Comparison of ENCODE assay signal across 8 mouse cellular contexts in genomic region chr6:114282469-114283277, GRCm38 (mm10). TPM values are rescaled to one million over a fixed set of nuclear protein-coding genes. Genes with fewer than 3 reads are reported as not detected.
DNase-seq lines count a peak whose midpoint lies in the region; ATAC-seq and TF ChIP-seq lines count a peak whose summit lies in the region.

Gene Slc6a1 (plus strand): TSS chr6:114282635.

- no peak for TF ChIP-seq CTCF in kidney, postnatal 0 days (IDR thresholded peaks at IDR 0.05; ENCODE audit: low read depth)

- no peak within 1 kb of the TSS for H3K9ac ChIP-seq in kidney, postnatal 0 days (ENCODE audit: low read depth, low read length)
- H3K9ac ChIP-seq in limb, embryonic 14.5 days (ENCODE audit: low read depth, low read length, severe bottlenecking): no peak within 1 kb of the TSS
- H3K9ac ChIP-seq in midbrain, embryonic 16.5 days (ENCODE audit: low read depth, low read length): peak within 1 kb of the TSS; percentile 98

- H3K36me3 ChIP-seq in kidney, postnatal 0 days (ENCODE audit: insufficient read depth, low read length): no peaks in the 10 kb centered on the region
- no peaks in the 10 kb centered on the region for H3K36me3 ChIP-seq in limb, embryonic 14.5 days (ENCODE audit: control insufficient read depth, insufficient read depth, low read length)
- no peaks in the 10 kb centered on the region for H3K36me3 ChIP-seq in midbrain, embryonic 16.5 days (ENCODE audit: control insufficient read depth, insufficient read depth, low read length)

- no peak for ATAC-seq in cerebellum, adult (ENCODE audit: insufficient number of reproducible peaks, low FRiP score, low TSS enrichment)
- peak; percentile 88 for ATAC-seq in kidney, postnatal 0 days (replicated peaks; ENCODE audit: low FRiP score, low read depth)
- peak; percentile 89 for ATAC-seq in limb, embryonic 14.5 days (ENCODE audit: low FRiP score, low read depth)
- peak; percentile 92 for ATAC-seq in midbrain, embryonic 16.5 days

- H3K27ac ChIP-seq in kidney, postnatal 0 days: no peak within 1 kb of the TSS
- no peak within 1 kb of the TSS for H3K27ac ChIP-seq in limb, embryonic 14.5 days (replicated peaks; ENCODE audit: low read depth, low read length)
- H3K27ac ChIP-seq in midbrain, embryonic 16.5 days (ENCODE audit: low read length): peak within 1 kb of the TSS; percentile 87

- TF ChIP-seq POLR2A in limb, embryonic 14.5 days (IDR thresholded peaks at IDR 0.05; ENCODE audit: borderline replicate concordance, extremely low read depth, insufficient read depth, insufficient read length): no peak

- H3K4me3 ChIP-seq in kidney, postnatal 0 days (replicated peaks; ENCODE audit: low read depth, low read length): 0 out of 2 replicates have a peak within 1 kb of the TSS, but pooled peaks have one; percentile 11
- peak within 1 kb of the TSS; percentile 18 for H3K4me3 ChIP-seq in limb, embryonic 14.5 days (replicated peaks; ENCODE audit: low read length)
- H3K4me3 ChIP-seq in midbrain, embryonic 16.5 days (ENCODE audit: low read depth, low read length): peak within 1 kb of the TSS; percentile 85

- 2% methylated on average over 51 of the region's 51 CpGs for WGBS in kidney, postnatal 0 days
- WGBS in limb, embryonic 14.5 days: 3% methylated on average over 33 of the region's 51 CpGs
- WGBS in midbrain, embryonic 16.5 days: 2% methylated on average over 39 of the region's 51 CpGs

- H3K9me3 ChIP-seq in kidney, postnatal 0 days (replicated peaks; ENCODE audit: low read length): no peaks in the 10 kb centered on the region
- no peaks in the 10 kb centered on the region for H3K9me3 ChIP-seq in limb, embryonic 14.5 days (ENCODE audit: control insufficient read depth, low read length)
- H3K9me3 ChIP-seq in midbrain, embryonic 16.5 days (replicated peaks; ENCODE audit: control insufficient read depth, low read length, poor library complexity, severe bottlenecking): no peaks in the 10 kb centered on the region

- H3K4me1 ChIP-seq in kidney, postnatal 0 days (replicated peaks; ENCODE audit: insufficient read depth, low read length): no peaks in the 10 kb centered on the region; the same call in 1 of the 2 replicates
- H3K4me1 ChIP-seq in limb, embryonic 14.5 days (ENCODE audit: control insufficient read depth, insufficient read depth, low read length): no peaks in the 10 kb centered on the region
- H3K4me1 ChIP-seq in midbrain, embryonic 16.5 days (ENCODE audit: control insufficient read depth, insufficient read depth, low read length): peaks cover 39% of the 10 kb centered on the region

- H3K27me3 ChIP-seq in kidney, postnatal 0 days (ENCODE audit: insufficient read depth, low read length): peaks cover 48% of the 10 kb centered on the region
- H3K27me3 ChIP-seq in limb, embryonic 14.5 days (ENCODE audit: control insufficient read depth, insufficient read depth, low read length): peaks cover 55% of the 10 kb centered on the region
- no peaks in the 10 kb centered on the region for H3K27me3 ChIP-seq in midbrain, embryonic 16.5 days (ENCODE audit: control insufficient read depth, insufficient read depth, low read depth, low read length)

- DNase-seq in cerebellum, adult 11-12 months: peak; percentile 50
- peak; percentile 83 to 87 for DNase-seq in cerebellum, postnatal 10 days
- DNase-seq in frontal cortex, postnatal 14 days (ENCODE audit: low spot score in 2 of 2): peak; percentile 61 to 63
- peak; percentile 68 for DNase-seq in kidney, postnatal 0 days (ENCODE audit: low spot score)
- peak; percentile 69 for DNase-seq in limb, embryonic 14.5 days (ENCODE audit: low spot score)
- peak; percentile 80 for DNase-seq in testis, postnatal 10 days (ENCODE audit: low spot score)

- H3K4me2 ChIP-seq in kidney, postnatal 0 days (ENCODE audit: low read length): 0 out of 2 replicates have a peak within 1 kb of the TSS, but pooled peaks have one; percentile 13
- peak within 1 kb of the TSS; percentile 26; the same call in 1 of the 2 replicates for H3K4me2 ChIP-seq in limb, embryonic 14.5 days (replicated peaks; ENCODE audit: low read depth, low read length, severe bottlenecking)
- peak within 1 kb of the TSS; percentile 78 for H3K4me2 ChIP-seq in midbrain, embryonic 16.5 days (ENCODE audit: low read length)

RNA-seq across cellular contexts. Expression of gene Slc6a1, which starts in this region (rescaled TPM):
- polyA plus RNA-seq in kidney, postnatal 0 days (2015; fragmentation: Nextera tagmentation; extraction: Ambion mirVana): 0.06 and 0.25 TPM in 2 replicates
- polyA plus RNA-seq in limb, embryonic 14.5 days (2012; rRNA removed): 0.64 and 0.77 TPM in 2 replicates
- polyA plus RNA-seq in limb, embryonic 14.5 days (2014; fragmentation: Nextera tagmentation; extraction: Ambion mirVana): 0.08 and 0.18 TPM in 2 replicates
- polyA plus RNA-seq in midbrain, embryonic 16.5 days (2015; fragmentation: Nextera tagmentation; extraction: Ambion mirVana): 147 and 182 TPM in 2 replicates

Comparison
In these comparisons a context has a peak if more than half of its experiments do, and no peak if none do; other contexts are left out.
1. RNA of gene Slc6a1 (polyA plus RNA-seq): 147 to 182 TPM in midbrain, embryonic 16.5 days; 0.08 to 0.77 TPM in limb, embryonic 14.5 days and 0.06 to 0.25 TPM in kidney, postnatal 0 days; every median in the first group is over 10 times any median in the second.
2. Peak in DNase-seq, ATAC-seq, H3K4me3 ChIP-seq and H3K4me2 ChIP-seq in kidney, postnatal 0 days; RNA of the gene not detected or under 1 TPM.
3. Peak in DNase-seq, ATAC-seq, H3K4me3 ChIP-seq and H3K4me2 ChIP-seq in limb, embryonic 14.5 days; RNA of the gene not detected or under 1 TPM.
4. H3K4me2 ChIP-seq: peak in every context shown above with its lines; median percentile 78 in midbrain, embryonic 16.5 days; 26 in limb, embryonic 14.5 days; 13 in kidney, postnatal 0 days.
5. H3K4me3 ChIP-seq: peak in every context shown above with its lines; median percentile 85 in midbrain, embryonic 16.5 days; 18 in limb, embryonic 14.5 days; 11 in kidney, postnatal 0 days.
6. Peak in every context shown above with its lines, with median percentiles within 50 percentile points of each other: DNase-seq.